Mouse (Mus musculus) stomach, postnatal 0 days (tissue): ENCODE data around the gene Cdh4.
A peak's percentile ranks its signal among the peaks of the same experiment; 100 is the strongest.

Experiments
- CTCF ChIP-seq: IDR thresholded peaks from 2 replicates; pipeline ENCODE4 v1.5.1; 2016; ENCODE audit warnings: antibody characterized with exemption, low read depth, mild to moderate bottlenecking, moderate library complexity
- EP300 ChIP-seq: optimal IDR thresholded peaks from 2 replicates; pipeline ENCODE3; 2016; ENCODE audit warnings: antibody characterized with exemption

DNA sequence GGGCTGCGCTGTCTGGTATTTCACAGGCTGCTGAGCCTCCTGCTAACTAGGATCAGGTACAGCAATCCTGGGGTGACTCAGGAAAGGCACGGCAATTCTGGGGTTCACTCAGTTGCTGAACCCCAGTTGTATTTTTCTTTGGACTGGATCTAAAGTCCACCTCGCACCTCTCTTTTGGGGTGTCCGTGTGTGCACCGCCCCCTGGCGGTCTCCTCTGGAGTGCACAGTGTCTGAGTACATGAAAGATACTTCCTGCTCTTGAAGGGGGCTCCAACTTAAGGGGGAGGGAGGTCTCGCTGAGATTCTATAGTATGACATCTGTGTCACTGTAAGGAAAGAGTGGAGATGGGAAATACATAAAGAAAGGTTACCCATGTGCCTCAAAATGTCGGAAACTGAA lies 286.8 kb downstream of the Cdh4 start:
- TF ChIP-seq CTCF (peak; percentile 68), EP300 (no peak)
